ENCODE assay signal across 14 mouse cellular contexts in the genomic region with DNA sequence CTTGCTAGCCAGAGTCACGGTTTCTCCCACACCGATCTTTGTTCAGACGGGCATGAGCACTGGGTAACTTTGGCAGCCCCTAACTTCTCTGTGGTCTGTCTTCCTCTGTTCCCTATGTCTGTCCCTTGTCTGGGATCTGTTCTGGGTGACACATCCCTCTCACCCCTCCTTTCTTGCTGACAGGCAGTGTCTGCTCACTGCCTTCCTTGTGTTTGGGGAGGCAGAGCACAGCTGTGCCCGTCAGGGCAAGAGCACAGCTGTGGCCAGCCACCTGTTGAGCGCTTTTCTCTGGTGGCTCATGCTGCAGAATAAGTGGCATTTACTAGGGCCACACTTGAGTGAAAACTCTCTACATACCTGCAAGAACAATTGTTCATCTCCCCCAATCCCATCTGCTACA.
DNase-seq lines count a peak whose midpoint lies in the region; ATAC-seq lines count a peak whose summit lies in the region.
"Had no signal": no experiment of that assay in that cellular context is flagged by ENCODE, and none has a peak within 500 bp of the region (broad histone marks: within the 10 kb centered on the region; RNA-seq: fewer than 3 reads in every experiment).

No protein-coding gene starts in this region.

- no peak overlapping the region for H3K4me3 ChIP-seq in embryonic facial prominence, embryonic 14.5 days (ENCODE audit: low read depth, low read length)
- H3K4me3 ChIP-seq in embryonic facial prominence, embryonic 10.5 days = no peak overlapping the region
- no peak overlapping the region for H3K4me3 ChIP-seq in limb, embryonic 13.5 days
- H3K4me3 ChIP-seq in limb, embryonic 10.5 days = no peak overlapping the region
- H3K4me3 ChIP-seq: erythroblast, embryonic 14.5 days; gastrocnemius, adult 2 months had no signal

- H3K27ac ChIP-seq in embryonic facial prominence, embryonic 14.5 days (replicated peaks; ENCODE audit: low read depth, low read length) = no peak overlapping the region; the same call in 1 of the 2 replicates
- H3K27ac ChIP-seq in embryonic facial prominence, embryonic 10.5 days (replicated peaks) = no peak overlapping the region
- H3K27ac ChIP-seq in limb, embryonic 13.5 days = no peak overlapping the region
- no peak overlapping the region for H3K27ac ChIP-seq in limb, embryonic 10.5 days
- H3K27ac ChIP-seq: gastrocnemius, adult 2 months had no signal

- H3K4me2 ChIP-seq in embryonic facial prominence, embryonic 14.5 days (ENCODE audit: low read depth, low read length) = no peak overlapping the region
- no peak overlapping the region for H3K4me2 ChIP-seq in limb, embryonic 13.5 days (replicated peaks)

- no peaks in the 10 kb centered on the region for H3K9me3 ChIP-seq in embryonic facial prominence, embryonic 14.5 days (ENCODE audit: control insufficient read depth, low read length)
- no peaks in the 10 kb centered on the region for H3K9me3 ChIP-seq in embryonic facial prominence, embryonic 10.5 days
- no peaks in the 10 kb centered on the region for H3K9me3 ChIP-seq in limb, embryonic 13.5 days
- H3K9me3 ChIP-seq in limb, embryonic 10.5 days (replicated peaks) = no peaks in the 10 kb centered on the region

- WGBS in embryonic facial prominence, embryonic 14.5 days = 66% methylated on average over 5 of the region's 5 CpGs
- 74% methylated on average over 5 of the region's 5 CpGs for WGBS in embryonic facial prominence, embryonic 10.5 days
- WGBS in limb, embryonic 13.5 days = 73% methylated on average over 5 of the region's 5 CpGs
- WGBS in limb, embryonic 10.5 days = 72% methylated on average over 5 of the region's 5 CpGs

- 0 out of 2 replicates have a peak, but pooled peaks cover 4% of the 10 kb centered on the region for H3K4me1 ChIP-seq in embryonic facial prominence, embryonic 14.5 days (ENCODE audit: control insufficient read depth, insufficient read depth, low read length)
- H3K4me1 ChIP-seq in embryonic facial prominence, embryonic 10.5 days = no peaks in the 10 kb centered on the region
- peaks cover 4% of the 10 kb centered on the region; the same call in 1 of the 2 replicates for H3K4me1 ChIP-seq in limb, embryonic 13.5 days
- no peaks in the 10 kb centered on the region for H3K4me1 ChIP-seq in limb, embryonic 10.5 days

- H3K27me3 ChIP-seq in embryonic facial prominence, embryonic 14.5 days (replicated peaks; ENCODE audit: control insufficient read depth, insufficient read depth, low read length) = no peaks in the 10 kb centered on the region
- no peaks in the 10 kb centered on the region for H3K27me3 ChIP-seq in embryonic facial prominence, embryonic 10.5 days (replicated peaks; ENCODE audit: low read depth, poor library complexity, severe bottlenecking)
- no peaks in the 10 kb centered on the region for H3K27me3 ChIP-seq in limb, embryonic 13.5 days
- no peaks in the 10 kb centered on the region for H3K27me3 ChIP-seq in limb, embryonic 10.5 days (ENCODE audit: low read depth, poor library complexity, severe bottlenecking)
- H3K27me3 ChIP-seq in splenic B cell, adult 2 months (ENCODE audit: control insufficient read depth, insufficient read depth, low read length, poor library complexity, severe bottlenecking) = no peaks in the 10 kb centered on the region

- H3K36me3 ChIP-seq in embryonic facial prominence, embryonic 14.5 days (ENCODE audit: control insufficient read depth, insufficient read depth, low read length) = no peaks in the 10 kb centered on the region
- no peaks in the 10 kb centered on the region for H3K36me3 ChIP-seq in embryonic facial prominence, embryonic 10.5 days (replicated peaks)
- H3K36me3 ChIP-seq in limb, embryonic 13.5 days = no peaks in the 10 kb centered on the region
- H3K36me3 ChIP-seq in limb, embryonic 10.5 days = no peaks in the 10 kb centered on the region
- no peaks in the 10 kb centered on the region for H3K36me3 ChIP-seq in splenic B cell, adult 2 months (ENCODE audit: control insufficient read depth, insufficient read depth, low read length, poor library complexity, severe bottlenecking)

- peak; percentile 65 for ATAC-seq in embryonic facial prominence, embryonic 14.5 days (ENCODE audit: low read depth)
- ATAC-seq in limb, embryonic 13.5 days (ENCODE audit: low FRiP score, low read depth) = peak; percentile 79

- no peak overlapping the region for H3K9ac ChIP-seq in embryonic facial prominence, embryonic 14.5 days (ENCODE audit: low read depth, low read length)
- H3K9ac ChIP-seq in limb, embryonic 13.5 days = no peak overlapping the region

- peak; percentile 56 for DNase-seq in embryonic facial prominence, embryonic 14.5 days (ENCODE audit: low spot score)
- no peak for DNase-seq in embryonic facial prominence, embryonic 10.5 days (ENCODE audit: low spot score)
- DNase-seq in limb, embryonic 10.5 days (ENCODE audit: low spot score) = no peak
- DNase-seq in brain, adult 2 months (ENCODE audit: low read depth, low spot score) = peak; percentile 80
- peak; percentile 49 for DNase-seq in splenic B cell, adult 2 months (ENCODE audit: low read depth, low spot score)
- DNase-seq in cerebellum, adult 9-10 months = no peak
- no peak for DNase-seq in adrenal gland, postnatal 25 days
- DNase-seq: adrenal gland, adult 2 months; cerebellum, adult 2 months; gastrocnemius, adult 2 months; kidney, postnatal 14 days; left cerebral cortex, postnatal 4 days had no signal

Comparison
In these comparisons a context has a peak if more than half of its experiments do, and no peak if none do; other contexts are left out.
1. DNase-seq: peak in embryonic facial prominence, embryonic 14.5 days (single experiment), brain, adult 2 months (single experiment) and splenic B cell, adult 2 months (single experiment); none in embryonic facial prominence, embryonic 10.5 days (single experiment), limb, embryonic 10.5 days (single experiment), cerebellum, adult 9-10 months (single experiment) and adrenal gland, postnatal 25 days (single experiment).